Mouse (Mus musculus) lung, postnatal 0 days (tissue): ENCODE measurements at regions not wholly inside any gene's neighbourhood (a gene's known extent, or its start where the extent isn't known, plus 50 kb on each side); places are given as distances from the start of the nearest gene placed in this dataset.

Source experiments
- CTCF ChIP-seq: IDR thresholded peaks from 2 replicates; pipeline ENCODE4 v1.5.1; 2016; ENCODE audit warnings: antibody characterized with exemption, mild to moderate bottlenecking
- EP300 ChIP-seq: IDR thresholded peaks from 2 replicates; pipeline ENCODE4 v1.6.1; 2016; ENCODE audit warnings: antibody characterized with exemption, mild to moderate bottlenecking, control low read depth

DNA sequence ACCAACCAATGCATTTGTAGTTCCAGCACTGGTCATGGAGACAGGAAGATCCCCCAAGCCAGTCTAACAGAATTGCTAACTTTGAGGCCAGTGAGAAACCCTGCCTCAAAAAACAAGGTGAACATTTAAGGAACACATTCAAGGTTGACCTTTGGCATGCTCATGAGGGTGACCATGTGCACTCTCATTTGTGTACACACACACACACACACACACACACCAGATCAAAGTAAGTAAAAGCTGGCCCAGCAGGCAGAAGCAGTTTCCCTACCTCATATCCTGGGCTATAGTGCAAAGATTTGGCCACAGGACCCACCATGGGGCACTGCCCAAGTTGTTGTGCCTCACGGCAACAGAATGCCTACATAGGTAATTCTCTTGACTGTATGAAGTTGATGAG, 173.4 kb downstream of the Emx2 start:
- TF ChIP-seq EP300 (no peak), CTCF (no peak)
